Mouse (Mus musculus): ENCODE measurements around the gene Spata2l. TPM values are rescaled to one million over a fixed set of nuclear protein-coding genes. Genes with fewer than 3 reads are reported as not detected.

The Spata2l gene
- 8.7 and 8.9 TPM in 2 replicates for polyA plus RNA-seq (2012; rRNA removed)

GRCm38 (mm10) chr8:123235520-123236497 is at the start of gene Spata2l:
TSS of gene Spata2l (minus strand) at chr8:123236233.

GRCm38 (mm10) chr8:123254099-123254885 is 18.3 kb upstream of the Spata2l start, which contains the start of the genes Zfp276 and Vps9d1:
TSS of gene Zfp276 (plus strand) at chr8:123254195.
TSS of gene Vps9d1 (minus strand) at chr8:123254348.

GRCm38 (mm10) chr8:123224278-123225266 is 11.5 kb downstream of the Spata2l start, which contains the start of gene Cdk10:
TSS of gene Cdk10 (plus strand) at chr8:123224842.

GRCm38 (mm10) chr8:123212321-123213117 is 23.5 kb downstream of the Spata2l start, which contains the start of the genes Chmp1a and Spata33:
TSS of gene Chmp1a (minus strand) at chr8:123212763.
TSS of gene Spata33 (plus strand) at chr8:123212832.

GRCm38 (mm10) chr8:123185566-123186409 is 50.2 kb downstream of the Spata2l start, which contains the start of gene Dpep1:
TSS of gene Dpep1 (plus strand) at chr8:123186242.

Other genes starting within 250 kb of the Spata2l start
- 58.0 and 61.5 TPM in 2 replicates for gene Ankrd11, start 194.0 kb downstream of the Spata2l start, polyA plus RNA-seq (2012; rRNA removed)
- 97.8 and 99.0 TPM in 2 replicates for gene Spg7, start 173.3 kb downstream of the Spata2l start, polyA plus RNA-seq (2012; rRNA removed)
- gene Rpl13, start 133.9 kb downstream of the Spata2l start, polyA plus RNA-seq (2012; rRNA removed): 1,827 and 1,858 TPM in 2 replicates
- 49.1 and 60.3 TPM in 2 replicates for gene Cpne7, start 118.9 kb downstream of the Spata2l start, polyA plus RNA-seq (2012; rRNA removed)
- 1.1 and 3.5 TPM in 2 replicates for gene Sult5a1, start 77.9 kb downstream of the Spata2l start, polyA plus RNA-seq (2012; rRNA removed)
- 0.08 and 0.66 TPM in 2 replicates for gene Dpep1, start 50.0 kb downstream of the Spata2l start, polyA plus RNA-seq (2012; rRNA removed)
- gene Chmp1a, start 23.5 kb downstream of the Spata2l start, polyA plus RNA-seq (2012; rRNA removed): 157 and 160 TPM in 2 replicates
- 8.2 and 8.8 TPM in 2 replicates for gene Spata33, start 23.4 kb downstream of the Spata2l start, polyA plus RNA-seq (2012; rRNA removed)
- 128 TPM in 2 replicates for gene Cdk10, start 11.4 kb downstream of the Spata2l start, polyA plus RNA-seq (2012; rRNA removed)
- 31.7 and 34.6 TPM in 2 replicates for gene Zfp276, start 18.0 kb upstream of the Spata2l start, polyA plus RNA-seq (2012; rRNA removed)
- 119 and 125 TPM in 2 replicates for gene Vps9d1, start 18.1 kb upstream of the Spata2l start, polyA plus RNA-seq (2012; rRNA removed)
- gene Fanca, start 82.3 kb upstream of the Spata2l start, polyA plus RNA-seq (2012; rRNA removed): 10.7 and 10.9 TPM in 2 replicates
- 40.7 and 41.0 TPM in 2 replicates for gene Spire2, start 96.5 kb upstream of the Spata2l start, polyA plus RNA-seq (2012; rRNA removed)
- 365 and 387 TPM in 2 replicates for gene Tcf25, start 137.5 kb upstream of the Spata2l start, polyA plus RNA-seq (2012; rRNA removed)
- 0.03 and 0.08 TPM in 2 replicates for gene Mc1r, start 170.9 kb upstream of the Spata2l start, polyA plus RNA-seq (2012; rRNA removed)
- 3,129 and 3,402 TPM in 2 replicates for gene Tubb3, start 175.2 kb upstream of the Spata2l start, polyA plus RNA-seq (2012; rRNA removed)
- gene Def8, start 187.3 kb upstream of the Spata2l start, polyA plus RNA-seq (2012; rRNA removed): 50.0 and 50.3 TPM in 2 replicates
- gene Afg3l1, start 241.7 kb upstream of the Spata2l start, polyA plus RNA-seq (2012; rRNA removed): 30.2 and 30.7 TPM in 2 replicates